Mouse (Mus musculus): ENCODE measurements around the gene Osbpl6.

GRCm38 (mm10) chr2:76504122-76504839 lies 98.0 kb downstream of the Osbpl6 start:
- TF ChIP-seq CTCF (IDR thresholded peaks at IDR 0.05; ENCODE audit: borderline replicate concordance, insufficient read depth, low read depth, low read length): no peak
- TF ChIP-seq POLR2A (IDR thresholded peaks at IDR 0.05; ENCODE audit: borderline replicate concordance, insufficient read depth, low read length): no peak
